Mouse (Mus musculus): Measurements from ENCODE around the gene Msmp. TPM values are rescaled to one million over a fixed set of nuclear protein-coding genes. Genes with fewer than 3 reads are reported as not detected.

Msmp gene
- polyA plus RNA-seq, 1 experiment from 2014 or later = not detected

GRCm38 (mm10) chr4:43564231-43564630 is 20.1 kb downstream of the Msmp start:
- Histone ChIP-seq H3K36me3 (ENCODE audit: control insufficient read depth, insufficient read depth, low read length) (peaks cover 59% of the 10 kb centered on the region), H3K9ac (ENCODE audit: low read length) (no peak overlapping the region), H3K27ac (replicated peaks in 1 of 2; ENCODE audit: control insufficient read depth in 1 of 2, insufficient read depth in 1 of 2, low read depth in 2 of 2, low read length in 2 of 2) (0 out of 4 replicates have a peak overlapping the region, but pooled peaks have one; percentile 2 to 19), H3K27me3 (ENCODE audit: control insufficient read depth, insufficient read depth, low read length) (no peaks in the 10 kb centered on the region), H3K9me3 (ENCODE audit: control insufficient read depth, low read length) (no peaks in the 10 kb centered on the region), H3K4me3 (ENCODE audit: control insufficient read depth in 1 of 2, insufficient read depth in 1 of 2, low read depth in 1 of 2, low read length in 2 of 2) (no peak overlapping the region), H3K4me1 (ENCODE audit: control insufficient read depth in 2 of 2, insufficient read depth in 2 of 2, low read length in 2 of 2) (peaks cover 21 to 34% of the 10 kb centered on the region in 2 experiments), H3K4me2 (ENCODE audit: low read length) (peak overlapping the region; percentile 88; the same call in 1 of the 2 replicates)
- ATAC-seq (ENCODE audit: insufficient number of reproducible peaks, insufficient read depth, low FRiP score, low read depth) = no peak
- 15% methylated on average over 2 of the region's 2 CpGs for WGBS

- H3K36me3 ChIP-seq (ENCODE audit: control insufficient read depth, insufficient read depth, low read length) = peaks cover 53% of the 10 kb centered on the region
- H3K27ac ChIP-seq (replicated peaks in 1 of 2; ENCODE audit: control insufficient read depth in 1 of 2, insufficient read depth in 1 of 2, low read depth in 2 of 2, low read length in 2 of 2) = peak overlapping the region; percentile 100; a peak in 3 of 4 replicates
Observed at GRCm38 (mm10) chr4:43563601-43563875, 20.8 kb downstream of the Msmp start.

GRCm38 (mm10) chr4:43562769-43563600 is 21.3 kb downstream of the Msmp start:
- Histone ChIP-seq H3K27me3 (ENCODE audit: control insufficient read depth, insufficient read depth, low read length) (no peaks in the 10 kb centered on the region), H3K4me3 (ENCODE audit: control insufficient read depth in 1 of 2, insufficient read depth in 1 of 2, low read depth in 1 of 2, low read length in 2 of 2) (peak overlapping the region; percentile 93 to 99), H3K36me3 (ENCODE audit: control insufficient read depth, insufficient read depth, low read length) (peaks cover 48% of the 10 kb centered on the region), H3K4me1 (ENCODE audit: control insufficient read depth in 2 of 2, insufficient read depth in 2 of 2, low read length in 2 of 2) (peaks cover 30 to 46% of the 10 kb centered on the region in 2 experiments), H3K9ac (ENCODE audit: low read length) (peak overlapping the region; percentile 99), H3K9me3 (ENCODE audit: control insufficient read depth, low read length) (no peaks in the 10 kb centered on the region), H3K27ac (replicated peaks in 1 of 2; ENCODE audit: control insufficient read depth in 1 of 2, insufficient read depth in 1 of 2, low read depth in 2 of 2, low read length in 2 of 2) (peak overlapping the region; percentile 100), H3K4me2 (ENCODE audit: low read length) (peak overlapping the region; percentile 88)
- no peak for ATAC-seq (ENCODE audit: insufficient number of reproducible peaks, insufficient read depth, low FRiP score, low read depth)
- 2% methylated on average over 22 of the region's 22 CpGs for WGBS

More at GRCm38 (mm10) chr4:43563601-43563875, 20.8 kb downstream of the Msmp start:
- WGBS = 42% methylated on average over 4 of the region's 4 CpGs
- no peaks in the 10 kb centered on the region for H3K27me3 ChIP-seq (ENCODE audit: control insufficient read depth, insufficient read depth, low read length)
- peak overlapping the region; percentile 88 for H3K4me2 ChIP-seq (ENCODE audit: low read length)
- ATAC-seq (ENCODE audit: insufficient number of reproducible peaks, insufficient read depth, low FRiP score, low read depth) = no peak
- H3K4me3 ChIP-seq (ENCODE audit: control insufficient read depth in 1 of 2, insufficient read depth in 1 of 2, low read depth in 1 of 2, low read length in 2 of 2) = peak overlapping the region; percentile 93 to 99
- no peaks in the 10 kb centered on the region for H3K9me3 ChIP-seq (ENCODE audit: control insufficient read depth, low read length)
- H3K9ac ChIP-seq (ENCODE audit: low read length) = peak overlapping the region; percentile 99
- H3K4me1 ChIP-seq (ENCODE audit: control insufficient read depth in 2 of 2, insufficient read depth in 2 of 2, low read length in 2 of 2) = peaks cover 26 to 41% of the 10 kb centered on the region in 2 experiments

- Histone ChIP-seq H3K36me3 (ENCODE audit: control insufficient read depth, insufficient read depth, low read length) (peaks cover 42% of the 10 kb centered on the region), H3K9me3 (ENCODE audit: control insufficient read depth, low read length) (no peaks in the 10 kb centered on the region), H3K4me2 (ENCODE audit: low read length) (peak within 1 kb of the TSS; percentile 88), H3K4me1 (ENCODE audit: control insufficient read depth in 2 of 2, insufficient read depth in 2 of 2, low read length in 2 of 2) (peaks cover 38 to 54% of the 10 kb centered on the region in 2 experiments), H3K27ac (replicated peaks in 1 of 2; ENCODE audit: control insufficient read depth in 1 of 2, insufficient read depth in 1 of 2, low read depth in 2 of 2, low read length in 2 of 2) (peak within 1 kb of the TSS; percentile 100), H3K9ac (ENCODE audit: low read length) (peak within 1 kb of the TSS; percentile 99), H3K27me3 (ENCODE audit: control insufficient read depth, insufficient read depth, low read length) (no peaks in the 10 kb centered on the region), H3K4me3 (ENCODE audit: control insufficient read depth in 1 of 2, insufficient read depth in 1 of 2, low read depth in 1 of 2, low read length in 2 of 2) (peak within 1 kb of the TSS; percentile 93 to 99)
- WGBS = 0% methylated on average over 62 of the region's 62 CpGs
- peak; percentile 85 for ATAC-seq (ENCODE audit: insufficient number of reproducible peaks, insufficient read depth, low FRiP score, low read depth)
Observed at GRCm38 (mm10) chr4:43561997-43562768, 22.1 kb downstream of the Msmp start, which contains the start of the genes Creb3 and Tln1. Gene Creb3 (plus strand): TSS chr4:43562332. Gene Tln1 (minus strand): TSS chr4:43562691.

- Histone ChIP-seq H3K4me3 (ENCODE audit: control insufficient read depth in 1 of 2, insufficient read depth in 1 of 2, low read depth in 1 of 2, low read length in 2 of 2) (peak overlapping the region; percentile 93 to 99), H3K36me3 (ENCODE audit: control insufficient read depth, insufficient read depth, low read length) (peaks cover 42% of the 10 kb centered on the region), H3K27ac (replicated peaks in 1 of 2; ENCODE audit: control insufficient read depth in 1 of 2, insufficient read depth in 1 of 2, low read depth in 2 of 2, low read length in 2 of 2) (peak overlapping the region; percentile 100), H3K27me3 (ENCODE audit: control insufficient read depth, insufficient read depth, low read length) (no peaks in the 10 kb centered on the region), H3K4me2 (ENCODE audit: low read length) (peak overlapping the region; percentile 88), H3K9ac (ENCODE audit: low read length) (peak overlapping the region; percentile 99), H3K9me3 (ENCODE audit: control insufficient read depth, low read length) (no peaks in the 10 kb centered on the region), H3K4me1 (ENCODE audit: control insufficient read depth in 2 of 2, insufficient read depth in 2 of 2, low read length in 2 of 2) (peaks cover 39 to 58% of the 10 kb centered on the region in 2 experiments)
- ATAC-seq (ENCODE audit: insufficient number of reproducible peaks, insufficient read depth, low FRiP score, low read depth) = no peak
- WGBS = 1% methylated on average over 16 of the region's 16 CpGs
Observed at GRCm38 (mm10) chr4:43561436-43561996, 22.8 kb downstream of the Msmp start.

- Histone ChIP-seq H3K9me3 (ENCODE audit: control insufficient read depth, low read length) (no peaks in the 10 kb centered on the region), H3K9ac (ENCODE audit: low read length) (peak overlapping the region; percentile 99), H3K4me2 (ENCODE audit: low read length) (peak overlapping the region; percentile 88), H3K27ac (replicated peaks in 1 of 2; ENCODE audit: control insufficient read depth in 1 of 2, insufficient read depth in 1 of 2, low read depth in 2 of 2, low read length in 2 of 2) (peak overlapping the region; percentile 79 to 100), H3K4me1 (ENCODE audit: control insufficient read depth in 2 of 2, insufficient read depth in 2 of 2, low read length in 2 of 2) (peaks cover 39 to 58% of the 10 kb centered on the region in 2 experiments), H3K4me3 (ENCODE audit: control insufficient read depth in 1 of 2, insufficient read depth in 1 of 2, low read depth in 1 of 2, low read length in 2 of 2) (peak overlapping the region; percentile 52 to 93), H3K36me3 (ENCODE audit: control insufficient read depth, insufficient read depth, low read length) (peaks cover 42% of the 10 kb centered on the region), H3K27me3 (ENCODE audit: control insufficient read depth, insufficient read depth, low read length) (no peaks in the 10 kb centered on the region)
- ATAC-seq (ENCODE audit: insufficient number of reproducible peaks, insufficient read depth, low FRiP score, low read depth) = no peak
- 13% methylated on average over 2 of the region's 2 CpGs for WGBS
Observed at GRCm38 (mm10) chr4:43560976-43561375, 23.3 kb downstream of the Msmp start.

GRCm38 (mm10) chr4:43560243-43560611 is 24.1 kb downstream of the Msmp start:
- Histone ChIP-seq H3K4me3 (ENCODE audit: control insufficient read depth in 1 of 2, insufficient read depth in 1 of 2, low read depth in 1 of 2, low read length in 2 of 2) (peak overlapping the region; percentile 41 to 93), H3K4me1 (ENCODE audit: control insufficient read depth in 2 of 2, insufficient read depth in 2 of 2, low read length in 2 of 2) (peaks cover 39 to 58% of the 10 kb centered on the region in 2 experiments), H3K27ac (replicated peaks in 1 of 2; ENCODE audit: control insufficient read depth in 1 of 2, insufficient read depth in 1 of 2, low read depth in 2 of 2, low read length in 2 of 2) (peak overlapping the region; percentile 79 to 100), H3K4me2 (ENCODE audit: low read length) (peak overlapping the region; percentile 88), H3K9me3 (ENCODE audit: control insufficient read depth, low read length) (no peaks in the 10 kb centered on the region), H3K27me3 (ENCODE audit: control insufficient read depth, insufficient read depth, low read length) (no peaks in the 10 kb centered on the region), H3K9ac (ENCODE audit: low read length) (peak overlapping the region; percentile 99), H3K36me3 (ENCODE audit: control insufficient read depth, insufficient read depth, low read length) (peaks cover 42% of the 10 kb centered on the region)
- WGBS = 4% methylated on average over 6 of the region's 6 CpGs
- ATAC-seq (ENCODE audit: insufficient number of reproducible peaks, insufficient read depth, low FRiP score, low read depth) = no peak

Data from heart, embryonic 14.5 days (tissue).